Mouse (Mus musculus) mature B cell (primary cell): Measurements from ENCODE around the gene Scgn.

ENCODE experiments used
- in situ Hi-C: fragments of 300-500 bp; cut with MboI; formaldehyde crosslinking; loops from 2 replicates; pipeline ENCODE4 v1.14.3; 2019

The Scgn gene

GRCm38 (mm10) chr13:23938699-23939098, 52.3 kb downstream of the Scgn start:
- in situ Hi-C loops: no loop called here

GRCm38 (mm10) chr13:23934211-23934520, 56.8 kb downstream of the Scgn start, which contains the start of gene Hist1h2aa:
Gene Hist1h2aa, plus strand, starts transcription at chr13:23934462.
- in situ Hi-C loops: no loop called here

- in situ Hi-C loops: no loop called here
These were observed 57.4 kb downstream of the Scgn start, which contains the start of gene Hist1h2ba for GRCm38 (mm10) chr13:23933421-23934210. Gene Hist1h2ba, minus strand, starts transcription at chr13:23934156.

- in situ Hi-C loops: no loop called here
These were observed 60.1 kb downstream of the Scgn start for GRCm38 (mm10) chr13:23930904-23931303.

DNA sequence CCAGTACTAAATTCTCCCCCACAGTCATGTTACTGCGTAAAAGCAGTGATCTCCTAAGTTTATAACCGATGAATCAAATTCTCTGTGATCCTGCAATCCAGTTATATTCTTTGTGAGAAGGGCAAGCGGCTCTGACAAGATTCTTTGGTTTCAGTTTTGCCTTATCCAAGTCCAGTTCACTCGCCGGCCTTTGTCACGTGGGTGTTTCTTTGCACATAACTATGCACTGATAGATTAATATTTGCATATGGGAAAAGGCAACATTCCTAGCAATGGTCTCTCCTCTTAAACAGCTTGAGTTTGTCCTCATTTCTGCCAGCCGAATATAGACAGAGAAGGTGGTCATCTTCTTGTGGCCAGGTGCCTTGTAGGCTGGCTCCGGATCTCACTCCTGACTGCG, 60.6 kb downstream of the Scgn start:
- in situ Hi-C loops: no loop called here

DNA sequence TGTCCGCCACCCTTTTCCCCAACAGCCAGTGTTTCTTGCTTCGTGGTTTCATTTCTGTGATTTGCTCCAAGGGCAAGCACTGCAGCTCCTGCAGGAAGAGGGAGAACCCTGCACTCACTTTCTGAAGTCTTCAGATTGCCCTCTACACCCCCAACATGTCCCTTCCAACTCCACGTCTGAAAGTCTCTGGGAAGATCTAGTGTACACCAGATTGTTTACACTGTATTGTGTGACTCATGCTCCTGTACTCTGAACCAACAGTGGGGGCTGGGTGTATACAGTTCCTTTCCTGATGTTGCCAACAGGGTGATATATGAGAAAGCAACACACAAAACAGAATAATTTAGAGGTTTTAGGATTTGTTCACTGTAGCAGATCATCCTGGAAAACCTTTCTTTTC, 62.4 kb downstream of the Scgn start:
- in situ Hi-C loops: no loop called here

- in situ Hi-C loops: no loop called here
These were observed 65.2 kb downstream of the Scgn start for GRCm38 (mm10) chr13:23925792-23926191.

GRCm38 (mm10) chr13:23917674-23918073, 73.3 kb downstream of the Scgn start:
- in situ Hi-C loops: no loop called here

- in situ Hi-C loops: no loop called here
These were observed 74.9 kb downstream of the Scgn start for GRCm38 (mm10) chr13:23916132-23916531.

DNA sequence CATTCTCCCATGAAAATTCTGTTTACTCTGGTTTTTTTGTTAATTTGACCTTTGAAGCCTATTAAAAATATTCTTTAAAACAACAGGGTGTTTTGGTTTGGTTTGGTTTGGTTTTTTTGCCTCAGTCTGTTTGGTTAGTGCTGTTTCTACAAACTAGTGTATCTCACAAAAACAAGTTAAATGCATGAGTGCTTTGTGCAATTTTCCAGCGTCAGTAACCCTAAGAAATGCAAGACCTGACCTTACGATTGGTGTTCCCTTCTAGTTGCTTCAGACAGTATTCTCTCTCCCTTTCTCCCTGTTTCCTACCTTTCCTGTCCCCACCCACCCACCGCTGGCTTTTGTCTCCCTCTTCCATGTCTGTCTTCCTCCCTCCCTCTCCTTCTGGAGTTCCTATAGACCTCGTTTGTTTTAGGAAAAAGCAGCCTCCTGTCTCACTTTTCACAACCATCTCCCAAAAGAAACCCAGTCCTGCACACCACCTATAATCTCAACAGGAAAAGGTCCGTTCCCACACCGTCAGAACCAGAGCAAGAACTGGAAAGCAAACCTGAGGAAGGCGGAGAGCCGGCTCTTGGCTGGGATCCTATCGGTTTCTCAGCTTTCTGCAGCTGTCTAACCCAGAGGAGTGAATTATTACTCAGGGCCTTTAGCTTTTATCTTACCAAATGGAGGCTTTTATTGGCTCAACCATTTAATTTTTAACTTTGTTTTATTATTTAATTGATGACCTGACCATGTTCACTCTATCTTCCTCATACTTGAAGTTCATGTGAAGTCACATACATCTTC, 76.4 kb downstream of the Scgn start, which contains the start of gene Slc17a4:
Gene Slc17a4, minus strand, starts transcription at position 634 of the 792 bp plus-strand sequence.
- in situ Hi-C loops: no loop called here

DNA sequence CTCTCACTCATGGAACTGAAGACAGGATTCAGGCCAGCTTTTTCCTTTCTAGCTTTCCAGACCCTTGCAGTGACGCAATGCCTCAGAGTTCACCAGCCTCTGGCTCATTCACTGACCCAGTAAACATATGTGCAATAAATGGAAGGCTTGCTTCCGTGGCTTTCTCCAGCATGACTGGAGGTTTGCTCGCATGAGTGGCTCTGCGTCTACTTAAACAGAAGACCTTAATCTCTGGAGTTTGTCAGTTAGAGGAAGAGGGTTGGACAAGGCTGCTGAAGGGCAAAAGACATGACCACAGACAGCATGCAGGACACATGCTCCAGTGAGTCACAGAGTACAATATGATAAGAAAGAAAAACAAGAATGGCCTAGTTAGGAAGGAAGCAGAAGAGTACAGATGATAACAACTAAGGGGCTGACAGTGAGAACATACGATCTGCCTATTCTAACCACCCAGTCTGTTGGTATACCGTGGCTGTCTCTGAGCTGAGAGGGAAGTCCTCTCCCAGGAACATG, 77.2 kb downstream of the Scgn start:
- in situ Hi-C loops: no loop called here

- in situ Hi-C loops: no loop called here
These were observed 79.7 kb downstream of the Scgn start for GRCm38 (mm10) chr13:23911335-23911734.

GRCm38 (mm10) chr13:23910121-23910520, 80.9 kb downstream of the Scgn start:
- in situ Hi-C loops: no loop called here

GRCm38 (mm10) chr13:23906906-23907305, 84.1 kb downstream of the Scgn start:
- in situ Hi-C loops: no loop called here
